Mouse (Mus musculus) MEL (cell line): Measurements from ENCODE around the gene Dscam.

Experiments used
- CTCF ChIP-seq, 3 experiments: IDR thresholded peaks in 2 of 3; conservative IDR thresholded peaks in 1 of 3; 2 replicates each; pipeline ENCODE4 v1.5.1; 2011 to 2012; ENCODE audit warnings: low read length in 3 of 3, low read depth in 2 of 3, mild to moderate bottlenecking in 2 of 3, improper control_type of control experiment in 1 of 3, inconsistent platforms in 1 of 3, mixed read lengths in 1 of 3, moderate library complexity in 1 of 3; ENCODE audit not compliant: control insufficient read depth in 1 of 3, insufficient read depth in 1 of 3, poor library complexity in 1 of 3, severe bottlenecking in 1 of 3
- EP300 ChIP-seq, 2 experiments: IDR thresholded peaks; 2 replicates each; pipeline ENCODE4 v1.6.1; 2011; ENCODE audit warnings: improper control_type of control experiment in 2 of 2, low read length in 2 of 2, low read depth in 1 of 2, mild to moderate bottlenecking in 1 of 2
- GATA1 ChIP-seq: IDR thresholded peaks from 2 replicates; pipeline ENCODE4 v1.6.1; 2011; ENCODE audit warnings: low read depth, low read length, improper control_type of control experiment
- MYB ChIP-seq: IDR thresholded peaks from 2 replicates; pipeline ENCODE4 v1.6.1; 2011; ENCODE audit warnings: mild to moderate bottlenecking, low read depth, low read length, improper control_type of control experiment
- POLR2A ChIP-seq, 2 experiments: IDR thresholded peaks; 2 replicates each; pipeline ENCODE4 v1.6.1; 2011 to 2012; ENCODE audit warnings: low read length in 2 of 2, mild to moderate bottlenecking in 2 of 2, control low read depth in 1 of 2, improper control_type of control experiment in 1 of 2, low read depth in 1 of 2, moderate library complexity in 1 of 2; ENCODE audit not compliant: control insufficient read depth in 1 of 2, insufficient read depth in 1 of 2, poor library complexity in 1 of 2
- ZKSCAN1 ChIP-seq: IDR thresholded peaks from 2 replicates; pipeline ENCODE4 v1.6.1; 2012; ENCODE audit warnings: low read depth, mild to moderate bottlenecking, inconsistent platforms, low read length, improper control_type of control experiment, moderate library complexity

- TF ChIP-seq MYB (no peak), EP300 (IDR thresholded peaks at IDR 0.05; ENCODE audit: low read depth in 1 of 2, low read length in 2 of 2) (no peak), CTCF (IDR thresholded peaks at IDR 0.05 in 2 of 3, conservative IDR thresholded peaks at IDR 0.05 in 1 of 3; ENCODE audit: control insufficient read depth in 1 of 3, insufficient read depth in 1 of 3, low read depth in 2 of 3, low read length in 3 of 3, poor library complexity in 1 of 3, severe bottlenecking in 1 of 3) (no peak), POLR2A (IDR thresholded peaks at IDR 0.05; ENCODE audit: control insufficient read depth in 1 of 2, insufficient read depth in 1 of 2, low read depth in 1 of 2, low read length in 2 of 2, poor library complexity in 1 of 2) (no peak), ZKSCAN1 (no peak), GATA1 (no peak)
These were observed 391.5 kb downstream of the Dscam start for GRCm38 (mm10) chr16:96779021-96779420.
